Mouse (Mus musculus) adrenal gland, postnatal 25 days (tissue): ENCODE data around the gene Ube2v1. TPM values are rescaled to one million over a fixed set of nuclear protein-coding genes. Genes with fewer than 3 reads are reported as not detected.
"Not testable (repeated sequence)": the region's sequence is repeated elsewhere in the genome, so short reads cannot be mapped to it uniquely, and the experiment has no call there.

Source experiments
- DNase-seq: peaks from one replicate; pipeline ENCODE4 v3.0.0; 2021; ENCODE audit warnings: mixed read lengths
- total RNA-seq: library from RNA; stranded (reverse); gene quantifications from 2 replicates; pipeline ENCODE4 v1.2.3, GENCODE M21; 2021

Gene Ube2v1
- total RNA-seq, 1 experiment from 2014 or later = 187 TPM

- no peak for DNase-seq
Measured at GRCm38 (mm10) chr2:167622352-167622751, 9.5 kb downstream of the Ube2v1 start.

DNA sequence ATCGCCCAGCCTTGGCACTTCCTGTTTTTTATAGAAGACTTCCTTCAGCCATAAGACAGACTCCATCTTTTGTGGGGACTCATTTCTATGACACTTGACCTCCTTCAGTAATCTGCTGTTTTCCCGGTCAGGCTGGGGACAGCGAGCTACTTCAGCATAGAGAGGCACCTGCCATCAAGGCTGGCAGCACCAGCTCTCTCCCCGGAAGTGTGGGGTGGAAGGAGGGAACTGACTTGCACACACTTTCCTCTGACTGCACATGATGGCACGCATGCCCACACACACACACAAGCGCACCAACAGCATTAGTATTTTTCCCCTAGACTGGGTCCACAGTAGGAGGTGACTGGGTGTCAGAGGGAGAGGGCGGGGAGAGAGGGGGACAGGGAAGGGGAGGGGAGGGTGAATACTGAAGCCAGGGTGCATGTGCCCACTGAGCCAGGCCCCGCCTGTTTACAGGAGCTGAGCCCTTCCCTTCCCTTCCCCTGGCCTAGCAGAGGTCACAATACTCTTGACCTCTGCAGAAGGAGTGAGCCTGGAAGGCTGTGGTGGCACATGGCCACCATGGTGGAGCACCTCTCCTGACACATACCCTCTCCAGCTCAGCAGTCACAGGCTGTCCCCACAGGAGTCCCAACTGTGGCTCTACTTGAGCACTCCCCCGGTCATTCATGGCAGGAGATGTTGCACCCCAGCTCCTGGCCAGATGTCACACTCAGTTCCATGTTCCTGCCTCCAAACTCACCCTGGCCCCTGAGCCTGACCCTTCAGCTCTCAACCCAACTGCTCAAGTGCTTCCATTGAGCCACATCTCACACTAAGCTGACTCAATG, 10.4 kb downstream of the Ube2v1 start:
- no peak for DNase-seq

DNA sequence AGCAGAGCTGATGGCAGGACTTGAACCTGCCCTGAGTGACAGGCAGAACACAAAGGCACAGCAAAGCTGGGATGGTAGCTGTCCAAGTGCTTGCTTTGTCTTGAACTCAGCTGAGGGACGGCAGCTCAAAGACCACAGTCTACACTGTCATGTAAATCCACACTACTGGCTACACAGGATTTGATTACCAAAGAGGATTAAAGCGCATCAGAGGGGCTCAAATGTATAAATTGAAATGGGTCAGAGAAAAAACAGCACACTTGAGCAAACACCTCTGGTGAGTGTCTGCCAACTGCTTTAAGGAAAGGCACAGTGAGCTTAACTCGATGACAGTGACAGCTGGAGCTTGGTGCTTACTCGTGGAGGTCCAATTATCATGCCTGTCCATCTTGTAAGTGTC, 14.4 kb downstream of the Ube2v1 start:
- DNase-seq = no peak

DNA sequence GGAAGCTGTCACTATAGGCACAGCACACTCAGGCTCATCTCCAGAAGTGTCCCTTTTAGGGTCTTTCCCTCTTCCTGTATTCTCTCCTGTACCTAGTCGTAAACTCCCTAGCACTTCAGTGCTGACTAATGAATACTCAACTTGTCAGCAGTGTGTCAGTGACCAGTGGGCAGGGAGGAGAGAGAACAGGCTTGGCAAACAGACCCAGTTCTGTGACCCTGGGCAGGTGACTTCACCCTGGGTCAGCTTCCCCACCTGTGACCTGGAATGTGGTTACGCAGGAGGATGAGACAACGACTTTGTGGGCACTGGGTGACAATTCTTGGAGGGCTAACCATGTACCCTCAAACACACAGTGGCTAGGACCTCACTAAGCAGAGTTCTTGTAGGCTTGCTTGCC, 14.9 kb downstream of the Ube2v1 start:
- DNase-seq = no peak

DNA sequence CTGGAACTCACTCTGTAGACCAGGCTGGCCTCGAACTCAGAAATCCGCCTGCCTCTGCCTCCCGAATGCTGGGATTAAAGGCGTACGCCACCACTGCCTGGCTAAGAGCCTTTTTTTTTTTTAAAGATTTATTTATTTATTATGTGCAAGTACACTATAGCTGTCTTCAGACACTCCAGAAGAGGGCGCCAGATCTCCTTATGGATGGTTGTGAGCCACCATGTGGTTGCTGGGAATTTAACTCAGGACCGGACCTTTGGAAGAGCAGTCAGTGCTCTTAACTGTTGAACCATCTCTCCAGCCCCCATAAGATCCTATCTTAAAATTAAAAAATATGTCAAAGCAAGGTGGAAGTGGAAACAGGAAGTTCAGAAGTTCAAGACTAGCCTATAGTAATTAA, 18.6 kb downstream of the Ube2v1 start:
- DNase-seq = not testable (repeated sequence)

GRCm38 (mm10) chr2:167612122-167612521, 19.8 kb downstream of the Ube2v1 start:
- DNase-seq = no peak

DNA sequence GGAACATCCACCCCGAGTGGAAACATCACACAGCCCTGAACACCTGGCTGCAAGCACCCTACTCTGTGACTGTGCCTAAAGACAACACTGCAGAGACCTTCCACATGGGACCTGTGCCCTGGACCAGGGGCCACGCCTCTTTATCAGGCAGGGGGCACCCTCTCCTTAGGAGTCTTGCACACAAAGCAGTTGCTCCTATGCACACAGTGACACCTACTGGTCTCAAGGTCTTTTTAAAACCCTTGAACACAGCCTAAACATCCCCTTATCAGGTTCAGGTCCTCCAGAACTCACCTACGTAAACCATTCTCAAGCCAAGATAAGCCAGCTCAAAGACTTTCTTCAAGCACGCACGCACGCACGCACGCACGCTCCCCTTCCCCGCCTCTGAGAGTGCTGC, 20.6 kb downstream of the Ube2v1 start:
- DNase-seq = no peak

DNA sequence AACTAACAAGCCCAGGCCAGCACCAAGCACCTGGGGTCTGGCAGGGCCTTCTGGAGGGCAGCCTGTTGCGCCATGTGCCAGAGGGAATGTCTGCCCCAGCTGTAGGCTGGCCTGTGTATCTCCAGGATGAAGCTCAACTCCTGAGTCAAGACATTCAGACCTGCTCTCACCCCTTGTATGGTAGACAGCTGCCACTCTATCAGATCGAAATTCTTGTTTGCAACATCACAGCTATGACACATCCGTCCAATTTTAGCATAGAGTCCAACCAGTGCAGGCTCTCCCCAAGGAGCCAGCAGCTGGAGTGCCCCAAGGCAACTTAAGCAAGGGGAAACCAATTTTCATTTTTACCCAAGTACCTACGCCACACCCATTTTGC, 25.2 kb downstream of the Ube2v1 start:
- no peak for DNase-seq

- no peak for DNase-seq
Measured at GRCm38 (mm10) chr2:167605817-167606744, 25.8 kb downstream of the Ube2v1 start.

DNA sequence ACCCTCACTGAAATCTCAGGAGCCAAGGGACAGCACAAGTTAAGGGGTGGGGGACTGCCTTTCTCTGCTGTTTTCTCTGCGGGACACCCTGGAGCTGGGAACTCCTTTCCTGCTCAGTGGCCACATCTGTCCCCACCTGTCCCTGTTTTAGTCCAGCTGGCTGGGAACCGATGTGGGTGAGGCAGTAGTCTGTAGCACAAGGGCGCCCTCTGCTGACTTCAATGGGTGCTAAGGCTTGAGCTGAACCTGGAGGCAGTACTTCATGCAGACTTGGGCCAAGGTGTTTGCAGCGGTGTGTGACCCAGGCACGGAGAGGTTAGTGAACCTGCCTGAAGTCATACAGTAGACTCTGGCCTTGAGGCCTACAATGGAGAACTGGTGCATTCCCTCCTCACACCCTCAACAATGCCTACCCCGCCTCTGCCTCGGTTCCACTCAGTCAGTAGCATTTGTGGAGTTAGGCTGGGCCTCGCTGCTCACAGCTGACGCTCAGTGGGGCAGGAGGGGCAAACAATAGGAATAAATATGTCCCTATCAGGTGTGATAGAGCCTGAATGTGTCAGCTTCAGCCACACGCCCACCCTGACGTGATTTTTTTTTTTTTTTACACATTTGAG, 26.6 kb downstream of the Ube2v1 start:
- peak; percentile 91 for DNase-seq

DNA sequence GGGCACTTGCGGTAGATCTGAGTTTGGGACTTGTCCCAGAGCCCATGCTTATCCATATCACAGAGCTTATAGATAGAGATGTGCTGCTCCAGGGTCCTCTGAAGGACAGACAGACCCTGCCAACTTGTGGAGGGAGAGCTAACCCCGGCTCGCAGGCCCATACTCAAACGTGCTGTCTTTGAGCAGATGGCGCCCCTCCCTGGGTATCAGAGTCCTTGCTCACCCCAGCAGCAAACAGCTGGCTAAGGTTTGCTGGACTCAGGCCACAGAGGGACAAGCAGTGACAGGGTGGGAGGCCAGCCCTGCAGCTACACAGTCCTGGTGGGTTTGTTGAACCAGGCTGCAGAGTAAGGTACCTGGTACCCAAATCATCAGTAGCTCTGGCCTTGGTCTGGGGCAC, 28.9 kb downstream of the Ube2v1 start:
- DNase-seq = no peak

DNA sequence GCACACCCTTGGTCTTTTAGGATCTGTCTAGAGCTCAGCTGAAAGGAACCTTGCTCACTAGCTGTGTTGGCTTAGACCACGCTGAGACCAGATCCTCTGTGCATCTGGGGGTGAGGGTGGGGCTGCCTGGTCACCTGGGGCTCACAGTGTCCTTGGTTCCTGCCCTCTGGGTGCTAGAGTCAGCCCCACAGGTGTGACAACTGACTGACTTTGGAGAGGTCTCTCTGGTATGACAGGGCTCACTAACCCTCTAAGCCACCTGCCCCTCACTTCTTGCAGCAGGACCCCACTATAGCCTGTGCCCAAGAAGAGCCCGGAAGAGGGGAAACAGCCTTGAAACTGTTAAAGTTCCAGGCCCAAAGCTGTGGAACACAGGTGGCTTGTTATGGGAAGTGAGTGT, 29.5 kb downstream of the Ube2v1 start:
- no peak for DNase-seq

DNA sequence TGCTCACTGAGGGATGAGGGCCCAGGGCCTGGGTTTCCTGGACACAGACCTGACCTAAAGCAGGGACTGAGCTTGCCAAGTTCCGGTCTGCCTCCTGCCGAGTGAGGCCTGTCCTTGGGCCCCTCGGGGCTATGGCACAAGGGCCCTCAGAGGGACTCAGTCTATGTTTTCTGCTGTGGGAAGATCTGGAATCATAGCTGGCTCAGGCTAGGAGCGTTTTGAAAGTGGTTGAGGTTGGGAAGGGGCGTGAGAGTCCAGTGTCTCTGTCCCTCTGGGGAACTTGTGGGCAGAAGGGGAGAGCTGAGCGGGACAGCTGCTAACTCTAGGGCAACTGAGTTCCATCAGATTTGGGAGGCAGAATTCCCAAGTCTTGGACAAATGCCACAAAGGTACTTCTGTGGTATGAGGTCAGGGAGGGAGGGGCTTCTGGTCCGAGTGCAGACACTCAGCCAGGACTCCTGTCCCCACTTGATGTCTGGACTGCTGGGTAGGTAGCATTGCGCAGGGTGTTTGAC, 31.4 kb downstream of the Ube2v1 start:
- DNase-seq = no peak

GRCm38 (mm10) chr2:167599917-167600316, 32.0 kb downstream of the Ube2v1 start:
- no peak for DNase-seq

DNA sequence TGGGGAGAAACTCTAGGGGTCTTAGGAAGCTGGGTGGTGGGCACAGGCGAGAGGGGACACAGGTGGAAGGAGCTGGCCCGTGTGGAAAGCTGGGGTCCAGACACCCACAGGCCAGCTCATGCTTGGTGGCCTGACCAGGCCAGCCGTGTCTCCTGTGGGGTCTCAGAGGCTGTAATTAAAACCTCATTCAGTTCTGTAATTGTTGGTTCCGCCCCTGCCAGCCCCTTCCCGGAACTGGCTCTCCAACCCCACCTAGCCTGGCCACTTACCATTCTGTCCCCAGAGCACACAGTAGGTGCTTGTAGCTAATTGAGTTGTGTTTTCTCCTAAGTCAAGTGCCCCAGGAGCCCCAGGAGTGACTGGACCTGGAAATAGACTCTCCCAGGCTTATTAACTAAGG, 32.7 kb downstream of the Ube2v1 start:
- no peak for DNase-seq

GRCm38 (mm10) chr2:167597492-167598186, 34.3 kb downstream of the Ube2v1 start:
- no peak for DNase-seq

DNA sequence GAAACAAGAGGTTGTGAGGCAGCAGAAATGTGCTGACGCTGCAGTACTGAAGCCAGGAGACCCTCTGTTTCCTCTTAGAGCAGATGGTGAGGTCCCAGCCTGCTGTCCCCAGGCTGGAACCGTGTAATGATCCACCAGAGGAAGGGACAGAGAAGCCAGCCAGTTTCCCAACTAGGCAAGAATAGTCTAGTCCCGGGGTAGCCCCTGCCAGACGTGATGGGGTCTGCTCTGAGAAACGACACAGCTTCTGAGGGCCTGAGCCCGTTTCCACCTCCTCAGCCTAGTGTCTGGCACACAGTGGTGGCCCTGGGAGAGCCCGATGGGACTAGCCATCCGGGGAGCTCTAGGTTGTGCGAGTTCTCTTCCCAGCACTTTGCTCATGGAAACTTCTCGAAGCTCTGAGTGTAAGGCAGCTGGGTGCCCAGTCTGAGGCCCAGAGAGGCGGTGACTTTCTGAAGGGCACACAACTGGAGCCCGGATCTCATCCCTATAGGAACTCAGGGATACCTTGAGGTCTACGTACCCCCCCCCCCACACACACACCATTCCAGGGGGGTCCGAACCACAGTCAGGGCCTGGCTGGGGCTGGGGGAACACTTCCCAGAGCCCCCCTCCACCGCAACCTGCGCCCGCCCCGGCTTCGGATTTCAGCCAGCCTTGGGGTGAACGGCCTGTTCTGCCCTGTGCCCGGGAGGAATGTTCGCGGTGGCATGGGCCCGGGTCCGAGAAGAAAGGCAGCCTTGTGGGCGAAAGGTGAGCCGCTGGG, 35.0 kb downstream of the Ube2v1 start:
- no peak for DNase-seq

DNA sequence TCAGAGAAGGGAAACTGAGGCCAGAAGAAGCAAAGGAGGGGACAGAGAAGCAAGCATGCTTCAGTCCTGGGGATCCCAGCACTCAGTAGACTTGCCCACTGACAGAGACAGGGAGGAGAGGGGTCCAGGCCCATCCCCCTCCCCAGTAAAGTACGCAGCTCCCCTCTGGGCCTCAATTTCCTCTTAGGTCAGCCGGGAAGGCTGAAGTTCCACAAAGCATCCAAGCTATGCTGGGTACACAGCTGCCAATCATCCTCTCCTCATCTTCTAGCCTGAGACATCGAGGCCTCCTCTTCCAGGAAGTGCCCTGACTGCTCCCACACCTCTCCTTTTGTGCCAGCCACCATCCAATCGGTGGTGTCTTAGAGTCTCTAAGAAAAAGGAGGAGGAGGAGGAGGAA, 35.6 kb downstream of the Ube2v1 start:
- DNase-seq = no peak

- no peak for DNase-seq
Measured at GRCm38 (mm10) chr2:167595761-167596171, 36.1 kb downstream of the Ube2v1 start.

GRCm38 (mm10) chr2:167594444-167594934, 37.4 kb downstream of the Ube2v1 start:
- DNase-seq = peak; percentile 77
